Mouse (Mus musculus) activated CD4-positive, CD25-positive, alpha-beta regulatory T cell, adult 4 months (primary cell): ENCODE data around the gene Fam171b. TPM values are rescaled to one million over a fixed set of nuclear protein-coding genes. Genes with fewer than 3 reads are reported as not detected.

Experiments
- ATAC-seq: one replicate; pipeline ENCODE4 v1.8.0; 2017
- polyA plus RNA-seq, 2 experiments: library from polyadenylated mRNA; unstranded; fragments of 100-300 nt; shearing (Covaris generic); gene quantifications; one replicate each; pipeline ENCODE4 v1.2.1; 2017

The Fam171b gene
- polyA plus RNA-seq, 2 experiments from 2014 or later = 0.20 to 0.65 TPM

DNA sequence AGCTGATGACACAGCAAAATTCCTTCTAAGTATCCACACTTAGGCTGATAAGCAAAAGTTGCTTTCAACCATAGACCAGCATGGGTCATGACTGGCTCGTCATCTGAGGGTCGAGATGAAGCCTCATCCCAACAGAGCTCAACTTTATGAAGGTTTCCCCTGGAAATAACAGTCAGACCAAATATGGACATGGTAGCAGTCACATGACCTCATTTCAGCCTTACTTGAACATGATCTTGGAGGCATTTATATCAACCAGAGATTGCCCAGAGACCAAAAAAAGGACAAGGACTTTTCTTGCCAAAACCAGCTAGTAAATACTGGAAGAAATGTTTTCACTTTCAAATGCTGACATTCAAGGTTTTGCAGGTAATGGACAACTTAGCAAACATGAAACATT, 81.3 kb downstream of the Fam171b start:
- ATAC-seq = no peak

- no peak for ATAC-seq
Observed at GRCm38 (mm10) chr2:83901896-83902540, 89.6 kb downstream of the Fam171b start.

DNA sequence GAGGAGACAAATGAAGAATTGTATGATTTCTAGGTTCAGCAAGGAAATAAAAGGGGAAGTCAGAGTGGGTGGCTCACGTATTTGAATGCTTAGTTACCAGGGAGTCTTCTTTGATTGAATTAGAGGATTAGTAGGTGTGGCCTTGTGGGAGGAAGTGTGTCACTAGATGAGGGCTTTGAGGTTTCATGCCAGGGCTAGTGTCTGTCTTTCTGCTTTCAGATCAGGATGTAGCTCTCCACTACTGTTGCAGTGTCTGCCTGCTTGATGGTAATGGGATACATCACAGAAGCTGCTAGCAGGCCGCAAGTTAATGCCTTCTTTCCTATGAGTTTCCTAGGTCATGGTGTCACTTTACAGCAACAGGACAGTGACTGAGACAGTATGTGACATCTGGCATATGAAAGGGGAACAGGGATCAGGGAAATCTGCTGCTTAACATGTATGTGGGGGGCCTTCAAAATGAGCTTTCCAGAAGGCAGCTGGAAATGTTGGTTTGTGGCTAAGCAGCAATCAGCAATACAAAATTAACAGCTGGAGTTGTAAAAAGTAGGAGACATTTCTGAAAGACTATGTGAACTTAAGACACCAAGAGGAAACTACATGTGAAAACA, 117.1 kb downstream of the Fam171b start:
- peak; percentile 97 for ATAC-seq

Other genes with a start within 250 kb of the Fam171b start
- 100 to 1,000 TPM in 1 of 2 experiments, 10 to 100 TPM in 1; 92.5 to 117 TPM for gene Zc3h15, start 168.2 kb upstream of the Fam171b start, polyA plus RNA-seq
- 10 to 100 TPM; 44.3 to 71.5 TPM for gene Itgav, start 88.2 kb upstream of the Fam171b start, polyA plus RNA-seq
- not detected for gene Zswim2, start 128.6 kb downstream of the Fam171b start, polyA plus RNA-seq
- not detected for gene Gm13698, start 143.1 kb downstream of the Fam171b start, polyA plus RNA-seq
- gene Gm13693, start 148.9 kb downstream of the Fam171b start, polyA plus RNA-seq = not detected
- not detected for gene Gm13695, start 154.7 kb downstream of the Fam171b start, polyA plus RNA-seq
- not detected for gene Gm13696, start 160.5 kb downstream of the Fam171b start, polyA plus RNA-seq
- not detected for gene Gm13694, start 166.3 kb downstream of the Fam171b start, polyA plus RNA-seq
- not detected for gene Gm13697, start 172.1 kb downstream of the Fam171b start, polyA plus RNA-seq
- not detected for gene Gm13691, start 177.9 kb downstream of the Fam171b start, polyA plus RNA-seq